Mouse (Mus musculus): ENCODE measurements around the gene Polr2l.
"Not testable (repeated sequence)": the region's sequence is repeated elsewhere in the genome, so short reads cannot be mapped to it uniquely, and the experiment has no call there.

Gene Polr2l

GRCm38 (mm10) chr7:141447110-141447991 is 27.6 kb downstream of the Polr2l start, which contains the start of gene Rplp2:
TSS of gene Rplp2 (plus strand) at chr7:141447370.
- DNase-seq: peak; percentile 97

- DNase-seq: not testable (repeated sequence)
Measured at GRCm38 (mm10) chr7:141446374-141446773, 28.6 kb downstream of the Polr2l start.

DNA sequence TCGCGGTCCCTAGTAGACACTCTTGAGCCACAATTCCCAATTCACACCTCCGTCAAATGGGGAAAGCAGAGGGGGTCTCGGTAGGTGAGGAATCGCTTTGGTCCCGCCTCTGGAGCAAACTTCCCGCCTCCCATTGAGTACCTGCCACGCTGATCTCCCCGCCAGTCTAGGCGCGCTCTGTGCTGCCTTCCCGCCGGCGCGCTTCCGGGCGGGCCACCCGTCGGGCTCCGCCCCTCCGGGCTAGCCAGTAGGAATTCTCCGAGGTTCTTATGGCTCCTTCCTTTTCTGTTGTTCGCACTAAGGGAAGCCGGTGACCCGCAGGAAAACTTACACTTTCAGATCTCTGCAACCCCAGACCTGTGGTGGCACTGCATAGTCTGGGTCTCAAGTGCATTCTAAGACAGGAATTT is 31.1 kb downstream of the Polr2l start, which contains the start of gene Pidd1:
TSS of gene Pidd1 (minus strand) at position 198 of the 410 bp plus-strand sequence.
- DNase-seq: peak; percentile 83

- DNase-seq: peak; percentile 73
Measured at GRCm38 (mm10) chr7:141443081-141443821, 31.7 kb downstream of the Polr2l start.

- no peak for DNase-seq
Measured at GRCm38 (mm10) chr7:141442199-141442598, 32.7 kb downstream of the Polr2l start.

DNA sequence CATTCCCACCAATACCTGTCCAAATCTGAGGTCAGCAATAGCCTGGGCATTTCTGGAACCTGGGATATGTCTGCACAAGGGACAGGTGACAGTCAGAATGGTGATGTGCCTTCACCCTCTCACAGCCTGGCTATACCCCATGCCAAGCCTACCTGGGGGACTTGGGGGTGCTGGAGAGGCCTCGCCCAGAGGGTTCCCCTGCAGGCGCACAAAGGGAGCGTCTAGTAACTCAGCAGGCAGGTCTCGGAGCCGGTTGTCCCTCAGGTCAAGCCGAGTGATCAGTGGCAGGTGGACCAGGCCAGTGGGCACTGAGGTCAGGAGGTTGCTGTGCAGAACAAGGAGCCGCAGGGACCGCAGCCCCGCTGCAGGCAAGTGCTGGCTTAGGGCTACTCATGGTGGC is 33.5 kb downstream of the Polr2l start:
- DNase-seq: no peak

DNA sequence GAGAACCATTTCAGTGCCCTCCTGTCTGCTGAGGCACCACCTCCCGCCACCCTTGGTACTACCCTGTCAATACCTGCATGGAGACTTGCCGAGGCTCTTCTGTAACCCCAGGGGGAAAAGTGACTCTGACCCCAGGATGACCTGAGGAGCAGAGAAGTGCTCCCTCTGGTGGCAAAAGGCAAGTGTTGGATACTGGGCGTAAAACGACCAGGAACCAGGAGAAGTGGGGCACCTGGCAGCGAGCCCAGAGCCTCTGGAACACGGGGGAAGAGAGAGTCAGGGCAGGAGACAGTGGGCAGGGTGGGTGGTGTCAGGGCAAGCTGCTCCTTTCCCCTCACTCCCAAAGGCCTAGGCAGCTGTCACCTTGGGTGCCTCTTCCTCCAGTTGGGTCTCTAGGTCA is 34.3 kb downstream of the Polr2l start:
- DNase-seq: peak; percentile 92

GRCm38 (mm10) chr7:141439811-141440210 is 35.1 kb downstream of the Polr2l start:
- no peak for DNase-seq

DNA sequence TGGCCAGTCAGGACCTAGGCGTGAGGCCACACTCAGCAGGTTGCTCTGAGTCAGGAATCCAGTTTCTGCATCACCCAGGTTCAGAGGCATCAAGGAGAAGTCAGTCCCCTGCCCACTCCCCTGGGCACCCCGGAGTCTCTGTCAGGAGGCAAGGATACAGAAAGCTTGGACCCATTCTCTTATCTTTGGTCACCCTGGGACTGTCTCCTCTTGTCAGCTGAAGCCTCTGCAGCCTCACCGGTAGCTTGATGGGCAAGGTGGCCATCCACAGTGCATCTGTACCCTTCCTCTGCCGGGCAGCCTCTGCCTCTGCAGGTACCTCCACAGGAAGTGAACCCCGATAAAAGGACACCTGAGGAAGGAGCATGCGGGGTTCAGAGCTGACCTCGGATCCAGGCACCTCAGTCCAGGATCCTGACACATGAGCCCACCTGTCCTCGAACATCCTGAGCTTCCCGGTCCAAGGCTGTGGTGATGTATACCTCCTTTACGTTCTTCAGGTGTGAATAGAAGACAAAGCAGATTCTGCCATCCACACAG is 35.7 kb downstream of the Polr2l start:
- DNase-seq: no peak

- no peak for DNase-seq
Measured at GRCm38 (mm10) chr7:141438201-141438968, 36.5 kb downstream of the Polr2l start.

GRCm38 (mm10) chr7:141437178-141438120 is 37.5 kb downstream of the Polr2l start, which contains the start of gene Slc25a22:
TSS of gene Slc25a22 (minus strand) at chr7:141437892.
- DNase-seq: peak; percentile 86

DNA sequence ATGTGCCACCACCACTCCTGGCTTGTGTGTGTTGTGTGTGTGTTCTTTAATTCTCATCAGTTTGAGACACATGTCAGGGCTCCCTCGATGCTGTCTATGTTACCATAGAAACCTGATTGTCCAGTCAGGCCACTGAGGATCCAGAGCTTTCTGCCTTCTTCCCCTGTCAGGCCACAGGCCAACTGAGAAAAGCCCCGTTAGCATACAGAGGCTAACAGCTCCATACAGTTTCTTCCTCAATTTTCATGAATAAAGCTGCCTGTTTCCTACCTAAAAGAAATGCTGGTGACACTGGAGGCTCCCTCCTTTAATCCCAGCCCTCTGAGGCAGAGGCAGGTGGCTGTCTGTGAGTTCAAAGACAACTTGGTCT is 38.4 kb downstream of the Polr2l start:
- DNase-seq: no peak

DNA sequence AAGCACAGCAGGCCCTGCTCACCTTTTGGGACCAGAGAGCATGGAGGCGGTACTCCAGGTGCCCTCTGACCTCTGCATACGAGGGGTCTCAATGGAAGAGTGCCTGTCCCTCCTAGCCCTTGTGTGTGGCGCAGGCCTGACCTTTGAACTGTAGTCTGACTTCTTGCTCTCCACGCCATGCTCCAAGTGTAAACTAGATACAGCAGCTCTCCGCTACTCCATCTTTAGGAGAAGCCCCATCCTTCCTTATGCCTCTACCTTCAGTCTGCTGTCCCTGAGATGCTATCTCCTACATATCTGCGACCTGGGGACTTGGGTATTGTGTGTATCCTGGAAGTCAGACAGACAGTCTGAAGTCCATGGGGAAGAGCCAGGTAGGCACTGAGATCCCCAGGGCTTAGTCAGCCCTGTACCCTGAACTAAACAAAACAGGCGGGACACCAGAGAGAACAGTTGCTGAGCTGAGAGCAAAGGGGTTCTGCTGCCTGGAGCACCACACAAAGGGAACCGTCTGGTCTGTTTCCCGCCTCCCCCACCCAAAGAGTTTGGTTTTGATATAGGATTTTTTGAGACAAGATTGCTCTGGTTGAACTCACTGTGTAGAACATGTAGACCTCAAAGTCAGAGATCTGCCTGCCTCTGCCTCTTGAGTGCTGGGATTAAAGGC is 38.9 kb downstream of the Polr2l start:
- no peak for DNase-seq

GRCm38 (mm10) chr7:141435129-141435855 is 39.6 kb downstream of the Polr2l start:
- DNase-seq: peak; percentile 71

GRCm38 (mm10) chr7:141434464-141434863 is 40.5 kb downstream of the Polr2l start:
- peak; percentile 77 for DNase-seq

GRCm38 (mm10) chr7:141433517-141434400 is 41.2 kb downstream of the Polr2l start:
- DNase-seq: no peak

GRCm38 (mm10) chr7:141432741-141433516 is 42.0 kb downstream of the Polr2l start:
- DNase-seq: peak; percentile 58

GRCm38 (mm10) chr7:141432186-141432611 is 42.7 kb downstream of the Polr2l start:
- DNase-seq: no peak
